Mouse (Mus musculus) kidney, embryonic 14.5 days (tissue): ENCODE data around the gene Il6ra. TPM values are rescaled to one million over a fixed set of nuclear protein-coding genes. Genes with fewer than 3 reads are reported as not detected.

ENCODE experiments used
- ATAC-seq: fragments of 200-750 bp; cut with Nextera tagmentation; 2 replicates; pipeline ENCODE4 v1.8.0; 2017; ENCODE audit warnings: moderate number of reproducible peaks, mild to moderate bottlenecking, moderate TSS enrichment, moderate library complexity; ENCODE audit not compliant: low FRiP score, low TSS enrichment
- H3K27ac ChIP-seq: fragments of 300-500 bp; sonication (generic); 2 replicates; pipeline ENCODE4 v1.5.1; 2014; ENCODE audit warnings: low read depth, mild to moderate bottlenecking, low read length, moderate library complexity, mixed read lengths
- H3K27me3 ChIP-seq: fragments of 300-500 bp; sonication (generic); 2 replicates; pipeline ENCODE4 v1.6.1; 2014; ENCODE audit warnings: mild to moderate bottlenecking, low read length; ENCODE audit not compliant: control insufficient read depth, insufficient read depth
- H3K36me3 ChIP-seq: fragments of 300-500 bp; sonication (generic); 2 replicates; pipeline ENCODE4 v1.6.1; 2014; ENCODE audit warnings: low read length, mixed read lengths; ENCODE audit not compliant: control insufficient read depth, insufficient read depth
- H3K4me1 ChIP-seq: fragments of 300-500 bp; sonication (generic); 2 replicates; pipeline ENCODE4 v1.6.1; 2014; ENCODE audit warnings: low read length, mixed read lengths; ENCODE audit not compliant: control insufficient read depth, insufficient read depth
- H3K4me2 ChIP-seq: fragments of 300-500 bp; sonication (generic); replicated peaks from 2 replicates; pipeline ENCODE4 v1.6.1; 2014; ENCODE audit warnings: low read depth, mild to moderate bottlenecking, low read length
- H3K4me3 ChIP-seq: fragments of 300-500 bp; sonication (generic); 2 replicates; pipeline ENCODE4 v1.5.1; 2014; ENCODE audit warnings: mild to moderate bottlenecking, low read length
- H3K9ac ChIP-seq: fragments of 300-500 bp; sonication (generic); 2 replicates; pipeline ENCODE4 v1.6.1; 2014; ENCODE audit warnings: low read depth, mild to moderate bottlenecking, low read length, moderate library complexity
- H3K9me3 ChIP-seq: fragments of 300-500 bp; sonication (generic); 2 replicates; pipeline ENCODE4 v1.6.1; 2016; ENCODE audit warnings: low read length; ENCODE audit not compliant: control insufficient read depth
- WGBS: fragments of 180-500 bp; shearing (Covaris S2); extraction: QIAGEN DNeasy Blood & Tissue Kit; methylation state at CpG from one replicate; pipeline ENCODE4 v1.1.7; 2014; 5-methylcytosine and 5-hydroxymethylcytosine counted together
- polyA plus RNA-seq: library from polyadenylated mRNA; unstranded; fragments of >200 nt; fragmentation: Nextera tagmentation; extraction: Ambion mirVana; gene quantifications from 2 replicates; pipeline ENCODE4 v1.2.1, GENCODE M21; 2014

Gene Il6ra
- polyA plus RNA-seq, 1 experiment from 2014 or later = 0.55 TPM

GRCm38 (mm10) chr3:89948655-89949054, 35.7 kb upstream of the Il6ra start:
- Histone ChIP-seq H3K36me3 (peaks cover 98% of the 10 kb centered on the region), H3K4me3 (no peak overlapping the region), H3K27ac (no peak overlapping the region), H3K4me1 (no peaks in the 10 kb centered on the region), H3K27me3 (no peaks in the 10 kb centered on the region), H3K4me2 (no peak overlapping the region), H3K9ac (no peak overlapping the region), H3K9me3 (no peaks in the 10 kb centered on the region)
- ATAC-seq = no peak
- WGBS = 89% methylated on average over 6 of the region's 6 CpGs

GRCm38 (mm10) chr3:89948021-89948420, 35.0 kb upstream of the Il6ra start:
- no peak overlapping the region for H3K4me2 ChIP-seq
- no peaks in the 10 kb centered on the region for H3K27me3 ChIP-seq
- H3K9ac ChIP-seq = no peak overlapping the region
- no peaks in the 10 kb centered on the region for H3K4me1 ChIP-seq
- no peak overlapping the region for H3K4me3 ChIP-seq
- WGBS = 91% methylated on average over 11 of the region's 11 CpGs
- no peak for ATAC-seq
- no peaks in the 10 kb centered on the region for H3K9me3 ChIP-seq
- peaks cover 100% of the 10 kb centered on the region for H3K36me3 ChIP-seq
- H3K27ac ChIP-seq = no peak overlapping the region

- Histone ChIP-seq H3K27me3 (no peaks in the 10 kb centered on the region), H3K4me1 (no peaks in the 10 kb centered on the region), H3K4me3 (no peak overlapping the region), H3K4me2 (no peak overlapping the region), H3K36me3 (peaks cover 99% of the 10 kb centered on the region), H3K27ac (no peak overlapping the region), H3K9me3 (no peaks in the 10 kb centered on the region), H3K9ac (no peak overlapping the region)
- 75% methylated on average over 8 of the region's 8 CpGs for WGBS
- no peak for ATAC-seq
Observed at GRCm38 (mm10) chr3:89945026-89945425, 32.0 kb upstream of the Il6ra start.

GRCm38 (mm10) chr3:89942894-89943293, 29.9 kb upstream of the Il6ra start:
- Histone ChIP-seq H3K36me3 (peaks cover 94% of the 10 kb centered on the region), H3K4me1 (no peaks in the 10 kb centered on the region), H3K9me3 (no peaks in the 10 kb centered on the region), H3K9ac (no peak overlapping the region), H3K4me2 (no peak overlapping the region), H3K27ac (no peak overlapping the region), H3K27me3 (no peaks in the 10 kb centered on the region), H3K4me3 (no peak overlapping the region)
- WGBS = 92% methylated on average over 9 of the region's 9 CpGs
- ATAC-seq = no peak

- H3K36me3 ChIP-seq = peaks cover 38% of the 10 kb centered on the region
- no peak overlapping the region for H3K9ac ChIP-seq
- peaks cover 5% of the 10 kb centered on the region for H3K9me3 ChIP-seq
- no peak overlapping the region for H3K4me2 ChIP-seq
- no peak for ATAC-seq
- no peak overlapping the region for H3K27ac ChIP-seq
- H3K27me3 ChIP-seq = no peaks in the 10 kb centered on the region
- H3K4me1 ChIP-seq = no peaks in the 10 kb centered on the region
- no peak overlapping the region for H3K4me3 ChIP-seq
- WGBS = 87% methylated on average over 3 of the region's 3 CpGs
Observed at GRCm38 (mm10) chr3:89936495-89936894, 23.5 kb upstream of the Il6ra start.

GRCm38 (mm10) chr3:89932925-89933324, 19.9 kb upstream of the Il6ra start:
- Histone ChIP-seq H3K27ac (no peak overlapping the region), H3K27me3 (no peaks in the 10 kb centered on the region), H3K4me3 (no peak overlapping the region), H3K9ac (no peak overlapping the region), H3K36me3 (peaks cover 7% of the 10 kb centered on the region; the same call in 1 of the 2 replicates), H3K4me2 (no peak overlapping the region), H3K9me3 (peaks cover 5% of the 10 kb centered on the region), H3K4me1 (no peaks in the 10 kb centered on the region)
- WGBS = 92% methylated on average over 2 of the region's 2 CpGs
- ATAC-seq = no peak

GRCm38 (mm10) chr3:89928956-89929355, 16.0 kb upstream of the Il6ra start:
- Histone ChIP-seq H3K4me1 (no peaks in the 10 kb centered on the region), H3K4me3 (no peak overlapping the region), H3K27ac (no peak overlapping the region), H3K27me3 (no peaks in the 10 kb centered on the region), H3K9me3 (peaks cover 4% of the 10 kb centered on the region), H3K4me2 (no peak overlapping the region), H3K9ac (no peak overlapping the region), H3K36me3 (no peaks in the 10 kb centered on the region)
- 59% methylated on average over 4 of the region's 4 CpGs for WGBS
- no peak for ATAC-seq

GRCm38 (mm10) chr3:89926440-89926839, 13.4 kb upstream of the Il6ra start:
- no peaks in the 10 kb centered on the region for H3K36me3 ChIP-seq
- no peak for ATAC-seq
- H3K27me3 ChIP-seq = no peaks in the 10 kb centered on the region
- WGBS = 91% methylated on average over 1 of the region's 1 CpGs
- no peak overlapping the region for H3K4me2 ChIP-seq
- H3K4me3 ChIP-seq = no peak overlapping the region
- H3K9me3 ChIP-seq = no peaks in the 10 kb centered on the region
- no peak overlapping the region for H3K9ac ChIP-seq
- no peak overlapping the region for H3K27ac ChIP-seq
- no peaks in the 10 kb centered on the region for H3K4me1 ChIP-seq

- no peaks in the 10 kb centered on the region for H3K27me3 ChIP-seq
- no peak overlapping the region for H3K4me2 ChIP-seq
- no peak overlapping the region for H3K27ac ChIP-seq
- H3K36me3 ChIP-seq = no peaks in the 10 kb centered on the region
- H3K9me3 ChIP-seq = no peaks in the 10 kb centered on the region
- WGBS = 65% methylated on average over 6 of the region's 6 CpGs
- no peak overlapping the region for H3K4me3 ChIP-seq
- ATAC-seq = no peak
- H3K9ac ChIP-seq = no peak overlapping the region
- no peaks in the 10 kb centered on the region for H3K4me1 ChIP-seq
Observed at GRCm38 (mm10) chr3:89920711-89921110, 7.7 kb upstream of the Il6ra start.
